Mouse (Mus musculus) limb, embryonic 14.5 days (tissue): ENCODE data around the gene Amotl1. TPM values are rescaled to one million over a fixed set of nuclear protein-coding genes. Genes with fewer than 3 reads are reported as not detected.

ENCODE experiments used
- ATAC-seq: fragments of 200-750 bp; cut with Nextera tagmentation; 2 replicates; pipeline ENCODE4 v1.8.0; 2017; ENCODE audit warnings: low read depth, moderate number of reproducible peaks, moderate TSS enrichment; ENCODE audit not compliant: low FRiP score
- DNase-seq: peaks from one replicate; pipeline ENCODE4 v3.0.0-alpha.2; 2015; ENCODE audit warnings: low spot score
- H3K27ac ChIP-seq: fragments of 300-500 bp; sonication (generic); replicated peaks from 2 replicates; pipeline ENCODE4 v1.5.1; 2014; ENCODE audit warnings: low read depth, mild to moderate bottlenecking, low read length, moderate library complexity, mixed read lengths
- H3K27me3 ChIP-seq: fragments of 300-500 bp; sonication (generic); 2 replicates; pipeline ENCODE4 v1.6.1; 2014; ENCODE audit warnings: low read length, mixed read lengths; ENCODE audit not compliant: control insufficient read depth, insufficient read depth
- H3K36me3 ChIP-seq: fragments of 300-500 bp; sonication (generic); 2 replicates; pipeline ENCODE4 v1.6.1; 2014; ENCODE audit warnings: mild to moderate bottlenecking, low read length, moderate library complexity, mixed read lengths; ENCODE audit not compliant: control insufficient read depth, insufficient read depth
- H3K4me1 ChIP-seq: fragments of 300-500 bp; sonication (generic); 2 replicates; pipeline ENCODE4 v1.6.1; 2014; ENCODE audit warnings: antibody characterized with exemption, low read length, mixed read lengths; ENCODE audit not compliant: control insufficient read depth, insufficient read depth
- H3K4me2 ChIP-seq: fragments of 300-500 bp; sonication (generic); replicated peaks from 2 replicates; pipeline ENCODE4 v1.6.1; 2014; ENCODE audit warnings: low read depth, mild to moderate bottlenecking, low read length, moderate library complexity; ENCODE audit not compliant: severe bottlenecking
- H3K4me3 ChIP-seq: fragments of 300-500 bp; sonication (generic); replicated peaks from 2 replicates; pipeline ENCODE4 v1.5.1; 2014; ENCODE audit warnings: low read length
- H3K9ac ChIP-seq: fragments of 300-500 bp; sonication (generic); 2 replicates; pipeline ENCODE4 v1.6.1; 2014; ENCODE audit warnings: mild to moderate bottlenecking, low read depth, low read length, moderate library complexity; ENCODE audit not compliant: severe bottlenecking
- H3K9me3 ChIP-seq: fragments of 300-500 bp; sonication (generic); 2 replicates; pipeline ENCODE4 v1.6.1; 2016; ENCODE audit warnings: low read length; ENCODE audit not compliant: control insufficient read depth
- POLR2A ChIP-seq: fragments of 200-500 bp; IDR thresholded peaks from 2 replicates; pipeline ENCODE4 v1.8.0; 2012; ENCODE audit warnings: inconsistent platforms, mild to moderate bottlenecking, moderate library complexity, borderline replicate concordance; ENCODE audit not compliant: insufficient read depth, insufficient read length; ENCODE audit errors: extremely low read depth
- WGBS: fragments of 180-500 bp; shearing (Covaris S2); extraction: QIAGEN DNeasy Blood & Tissue Kit; methylation state at CpG from one replicate; pipeline ENCODE4 v1.1.7; 2014; 5-methylcytosine and 5-hydroxymethylcytosine counted together
- polyA plus RNA-seq, 2 experiments: library from polyadenylated mRNA; depleted of rRNA in 1 of 2; stranded (reverse) in 1 of 2; unstranded in 1 of 2; fragments of >200 nt; fragmentation: Nextera tagmentation in 1 of 2; extraction: Ambion mirVana in 1 of 2; gene quantifications; 2 replicates each; pipeline versions ENCODE4 v1.2.1 to v1.2.3; 2012 to 2014

Gene Amotl1
- polyA plus RNA-seq, 2 experiments = 47.7 to 53.9 TPM

GRCm38 (mm10) chr9:14605992-14606391 is 38.9 kb downstream of the Amotl1 start:
- H3K36me3 ChIP-seq = peaks cover 9% of the 10 kb centered on the region; the same call in 1 of the 2 replicates

GRCm38 (mm10) chr9:14604363-14604762 is 40.5 kb downstream of the Amotl1 start:
- Histone ChIP-seq H3K4me3 (no peak overlapping the region), H3K9ac (no peak overlapping the region), H3K4me2 (no peak overlapping the region), H3K27me3 (no peaks in the 10 kb centered on the region), H3K4me1 (peaks cover 31% of the 10 kb centered on the region; the same call in 1 of the 2 replicates), H3K27ac (no peak overlapping the region), H3K9me3 (no peaks in the 10 kb centered on the region), H3K36me3 (peaks cover 13% of the 10 kb centered on the region; the same call in 1 of the 2 replicates)
- TF ChIP-seq POLR2A = no peak
- no peak for ATAC-seq
- WGBS = 88% methylated on average over 3 of the region's 3 CpGs
- DNase-seq = no peak

More at GRCm38 (mm10) chr9:14605992-14606391, 38.9 kb downstream of the Amotl1 start:
- DNase-seq = no peak
- 90% methylated on average over 4 of the region's 4 CpGs for WGBS
- no peak for ATAC-seq
- H3K4me3 ChIP-seq = no peak overlapping the region
- H3K9ac ChIP-seq = no peak overlapping the region
- TF ChIP-seq POLR2A = no peak
- no peaks in the 10 kb centered on the region for H3K27me3 ChIP-seq
- peaks cover 39% of the 10 kb centered on the region for H3K4me1 ChIP-seq
- no peak overlapping the region for H3K27ac ChIP-seq
- H3K4me2 ChIP-seq = no peak overlapping the region
- H3K9me3 ChIP-seq = no peaks in the 10 kb centered on the region

- H3K36me3 ChIP-seq = peaks cover 13% of the 10 kb centered on the region; the same call in 1 of the 2 replicates
- H3K9me3 ChIP-seq = no peaks in the 10 kb centered on the region
- no peak for ATAC-seq
- WGBS = 83% methylated on average over 4 of the region's 4 CpGs
- TF ChIP-seq POLR2A = no peak
- H3K27ac ChIP-seq = no peak overlapping the region
- H3K4me2 ChIP-seq = no peak overlapping the region
- no peak overlapping the region for H3K4me3 ChIP-seq
- H3K4me1 ChIP-seq = peaks cover 27% of the 10 kb centered on the region
- H3K27me3 ChIP-seq = no peaks in the 10 kb centered on the region
- DNase-seq = no peak
- no peak overlapping the region for H3K9ac ChIP-seq
Observed at GRCm38 (mm10) chr9:14603475-14603874, 41.4 kb downstream of the Amotl1 start.

DNA sequence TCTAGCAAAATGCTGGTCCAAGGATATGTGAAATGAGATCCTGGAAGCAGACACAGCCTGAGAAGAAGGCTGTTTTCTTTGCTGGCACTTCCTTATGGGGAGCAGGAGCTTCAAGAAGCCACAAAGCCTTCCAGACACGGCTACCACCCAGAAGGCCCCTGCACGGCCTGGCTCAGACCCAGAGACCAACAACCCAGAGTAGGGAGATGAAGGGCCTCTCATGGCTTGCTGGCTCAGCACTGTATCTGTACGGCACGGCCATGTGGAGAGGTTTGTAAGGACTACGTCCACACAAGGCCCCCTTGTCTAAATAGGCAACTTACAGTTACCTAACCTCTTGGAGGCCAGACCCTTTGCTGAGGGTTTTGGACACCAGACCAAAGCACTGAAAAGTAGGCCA is 45.1 kb downstream of the Amotl1 start:
- Histone ChIP-seq H3K36me3 (peaks cover 29% of the 10 kb centered on the region), H3K4me3 (no peak overlapping the region), H3K27ac (0 out of 2 replicates have a peak overlapping the region, but pooled peaks have one; percentile 55), H3K4me1 (peaks cover 23% of the 10 kb centered on the region), H3K27me3 (no peaks in the 10 kb centered on the region), H3K9me3 (no peaks in the 10 kb centered on the region), H3K4me2 (no peak overlapping the region), H3K9ac (no peak overlapping the region)
- WGBS = 63% methylated on average over 5 of the region's 5 CpGs
- no peak for TF ChIP-seq POLR2A
- ATAC-seq (peak; percentile 42; the same call in 1 of the 2 replicates), DNase-seq (no peak)

- no peak overlapping the region for H3K4me3 ChIP-seq
- H3K4me2 ChIP-seq = no peak overlapping the region
- no peaks in the 10 kb centered on the region for H3K9me3 ChIP-seq
- H3K9ac ChIP-seq = no peak overlapping the region
- no peak overlapping the region for H3K27ac ChIP-seq
- peaks cover 23% of the 10 kb centered on the region for H3K4me1 ChIP-seq
- WGBS = 92% methylated on average over 2 of the region's 2 CpGs
- peaks cover 40% of the 10 kb centered on the region for H3K36me3 ChIP-seq
- DNase-seq (no peak), ATAC-seq (no peak)
- H3K27me3 ChIP-seq = no peaks in the 10 kb centered on the region
- no peak for TF ChIP-seq POLR2A
Observed at GRCm38 (mm10) chr9:14598157-14598556, 46.7 kb downstream of the Amotl1 start.
